Mouse (Mus musculus) heart, adult 18-20 months (tissue): Measurements from ENCODE around the gene Gadd45b. TPM values are rescaled to one million over a fixed set of nuclear protein-coding genes. Genes with fewer than 3 reads are reported as not detected.

ENCODE experiments used
- total RNA-seq, 2 experiments: library from RNA; stranded (reverse); gene quantifications; 2 replicates each; pipeline ENCODE4 v1.2.3; 2021

Gadd45b gene
- total RNA-seq, 2 experiments from 2014 or later, result 14.9 to 19.0 TPM

Other genes with a start within 250 kb of the Gadd45b start
- 1 to 10 TPM; 7.5 to 8.0 TPM for gene Mob3a, start 228.1 kb upstream of the Gadd45b start, total RNA-seq
- 1 to 10 TPM; 2.5 to 2.6 TPM for gene Izumo4, start 227.9 kb upstream of the Gadd45b start, total RNA-seq
- 10 to 100 TPM; 42.3 to 45.0 TPM for gene Ap3d1, start 187.8 kb upstream of the Gadd45b start, total RNA-seq
- 10 to 100 TPM; 11.7 to 14.3 TPM for gene Dot1l, start 174.9 kb upstream of the Gadd45b start, total RNA-seq
- 10 to 100 TPM; 28.6 to 28.7 TPM for gene Sf3a2, start 131.9 kb upstream of the Gadd45b start, total RNA-seq
- 10 to 100 TPM; 30.7 to 32.4 TPM for gene Plekhj1, start 131.4 kb upstream of the Gadd45b start, total RNA-seq
- gene Amh, start 124.8 kb upstream of the Gadd45b start, total RNA-seq, result under 1 TPM in 1 of 2 experiments, not detected in 1; 0.33 TPM
- under 1 TPM; 0.41 to 0.69 TPM for gene Jsrp1, start 116.6 kb upstream of the Gadd45b start, total RNA-seq
- gene Oaz1, start 103.4 kb upstream of the Gadd45b start, total RNA-seq, result 100 to 1,000 TPM; 897 to 934 TPM
- gene Lingo3, start 86.0 kb upstream of the Gadd45b start, total RNA-seq, result 10 to 100 TPM; 13.5 to 16.6 TPM
- 10 to 100 TPM; 23.5 to 27.8 TPM for gene Lsm7, start 74.9 kb upstream of the Gadd45b start, total RNA-seq
- 10 to 100 TPM; 11.9 to 15.9 TPM for gene Sppl2b, start 74.8 kb upstream of the Gadd45b start, total RNA-seq
- gene Tmprss9, start 58.2 kb upstream of the Gadd45b start, total RNA-seq, result not detected
- gene Timm13, start 29.1 kb upstream of the Gadd45b start, total RNA-seq, result 100 to 1,000 TPM; 125 to 144 TPM
- 1 to 10 TPM; 4.7 to 5.8 TPM for gene Lmnb2, start 11.8 kb upstream of the Gadd45b start, total RNA-seq
- gene Gng7, start 84.9 kb downstream of the Gadd45b start, total RNA-seq, result 1 to 10 TPM in 1 of 2 experiments, under 1 TPM in 1; 0.82 to 1.3 TPM
- not detected for gene Diras1, start 95.6 kb downstream of the Gadd45b start, total RNA-seq
- gene Slc39a3, start 107.4 kb downstream of the Gadd45b start, total RNA-seq, result 10 to 100 TPM; 12.8 to 14.2 TPM
- 100 to 1,000 TPM in 1 of 2 experiments, 10 to 100 TPM in 1; 99.5 to 102 TPM for gene Sgta, start 130.1 kb downstream of the Gadd45b start, total RNA-seq
- gene Thop1, start 140.0 kb downstream of the Gadd45b start, total RNA-seq, result 10 to 100 TPM; 12.8 to 14.8 TPM
- gene Creb3l3, start 168.8 kb downstream of the Gadd45b start, total RNA-seq, result under 1 TPM; 0.31 to 0.74 TPM
- gene Map2k2, start 175.8 kb downstream of the Gadd45b start, total RNA-seq, result 100 to 1,000 TPM; 118 to 132 TPM
- 10 to 100 TPM; 33.8 to 34.9 TPM for gene Zbtb7a, start 205.1 kb downstream of the Gadd45b start, total RNA-seq
- gene Pias4, start 237.8 kb downstream of the Gadd45b start, total RNA-seq, result 10 to 100 TPM; 16.5 to 16.9 TPM
- gene Eef2, start 246.6 kb downstream of the Gadd45b start, total RNA-seq, result 1,000 to 10,000 TPM; 1,062 to 1,185 TPM